Mouse (Mus musculus) MEL (cell line): Measurements from ENCODE around the gene Nelfe. TPM values are rescaled to one million over a fixed set of nuclear protein-coding genes. Genes with fewer than 3 reads are reported as not detected.

Source experiments
- DNase-seq: peaks from one replicate; pipeline ENCODE4 v3.0.0; 2011; ENCODE audit warnings: low read depth, low spot score
- H3K27ac ChIP-seq: 2 replicates; pipeline ENCODE4 v1.5.1; 2012; ENCODE audit warnings: low read depth, mild to moderate bottlenecking, control low read depth, low read length, moderate library complexity; ENCODE audit not compliant: control insufficient read depth
- H3K27me3 ChIP-seq, 2 experiments: fragments of 150-350 bp in 1 of 2; sonication (generic) in 1 of 2; 2 replicates each; pipeline ENCODE4 v1.6.1; 2012; ENCODE audit warnings: low read length in 2 of 2, mild to moderate bottlenecking in 2 of 2, improper control_type of control experiment in 1 of 2, moderate library complexity in 1 of 2; ENCODE audit not compliant: insufficient read depth in 2 of 2, control insufficient read depth in 1 of 2
- H3K36me3 ChIP-seq, 2 experiments: 2 replicates each; pipeline ENCODE4 v1.6.1; 2012 to 2014; ENCODE audit warnings: low read length in 2 of 2, improper control_type of control experiment in 1 of 2, inconsistent platforms in 1 of 2, mild to moderate bottlenecking in 1 of 2; ENCODE audit not compliant: insufficient read depth in 2 of 2, control insufficient read depth in 1 of 2
- H3K4me1 ChIP-seq, 2 experiments: fragments of 150-350 bp in 1 of 2; sonication (generic) in 1 of 2; 2 replicates each; pipeline ENCODE4 v1.6.1; 2012; ENCODE audit warnings: low read length in 2 of 2, improper control_type of control experiment in 1 of 2, mild to moderate bottlenecking in 1 of 2; ENCODE audit not compliant: insufficient read depth in 2 of 2, control insufficient read depth in 1 of 2
- H3K4me3 ChIP-seq, 2 experiments: fragments of 150-350 bp in 1 of 2; sonication (generic) in 1 of 2; 2 replicates each; pipeline ENCODE4 v1.5.1; 2012; ENCODE audit warnings: low read depth in 2 of 2, low read length in 2 of 2, mild to moderate bottlenecking in 2 of 2, moderate library complexity in 2 of 2, control low read depth in 1 of 2, improper control_type of control experiment in 1 of 2; ENCODE audit not compliant: control insufficient read depth in 1 of 2, insufficient read depth in 1 of 2
- H3K79me2 ChIP-seq: 2 replicates; pipeline ENCODE4 v1.6.1; 2012; ENCODE audit warnings: mild to moderate bottlenecking, low read length, moderate library complexity; ENCODE audit not compliant: control insufficient read depth, poor library complexity, insufficient read depth
- H3K9ac ChIP-seq: 2 replicates; pipeline ENCODE4 v1.6.1; 2012; ENCODE audit warnings: low read depth, mild to moderate bottlenecking, control low read depth, low read length, moderate library complexity; ENCODE audit not compliant: control insufficient read depth, poor library complexity, severe bottlenecking
- H3K9me3 ChIP-seq: fragments of 150-350 bp; sonication (generic); replicated peaks from 2 replicates; pipeline ENCODE4 v1.6.1; 2012; ENCODE audit warnings: mild to moderate bottlenecking, low read length, improper control_type of control experiment, moderate library complexity; ENCODE audit not compliant: insufficient read depth
- BHLHE40 ChIP-seq: IDR thresholded peaks from 2 replicates; pipeline ENCODE4 v1.6.1; 2012; ENCODE audit warnings: low read depth, mild to moderate bottlenecking, inconsistent platforms, low read length, improper control_type of control experiment, borderline replicate concordance
- CHD1 ChIP-seq: IDR thresholded peaks from 2 replicates; pipeline ENCODE4 v1.6.1; 2012; ENCODE audit warnings: low read depth, mild to moderate bottlenecking, inconsistent platforms, low read length, improper control_type of control experiment
- CHD2 ChIP-seq: IDR thresholded peaks from 2 replicates; pipeline ENCODE4 v1.6.1; 2011; ENCODE audit warnings: low read length, improper control_type of control experiment
- E2F4 ChIP-seq: IDR thresholded peaks from 2 replicates; pipeline ENCODE4 v1.6.1; 2011; ENCODE audit warnings: low read depth, low read length, improper control_type of control experiment, borderline replicate concordance
- ELF1 ChIP-seq: IDR thresholded peaks from 2 replicates; pipeline ENCODE4 v1.6.1; 2014; ENCODE audit warnings: low read depth, mild to moderate bottlenecking, inconsistent platforms, low read length, improper control_type of control experiment, moderate library complexity
- ETS1 ChIP-seq: IDR thresholded peaks from 2 replicates; pipeline ENCODE4 v1.6.1; 2012; ENCODE audit warnings: low read depth, mild to moderate bottlenecking, inconsistent platforms, low read length, improper control_type of control experiment, moderate library complexity
- GABPA ChIP-seq: IDR thresholded peaks from 2 replicates; pipeline ENCODE4 v1.6.1; 2012; ENCODE audit warnings: low read depth, mild to moderate bottlenecking, inconsistent platforms, low read length, improper control_type of control experiment, moderate library complexity
- JUND ChIP-seq: IDR thresholded peaks from 2 replicates; pipeline ENCODE4 v1.6.1; 2011; ENCODE audit warnings: low read depth, mild to moderate bottlenecking, improper control_type of control experiment, low read length
- MAX ChIP-seq: IDR thresholded peaks from 2 replicates; pipeline ENCODE4 v1.6.1; 2011; ENCODE audit warnings: low read length, improper control_type of control experiment
- MAZ ChIP-seq: IDR thresholded peaks from 2 replicates; pipeline ENCODE4 v1.6.1; 2012; ENCODE audit warnings: low read depth, mild to moderate bottlenecking, inconsistent platforms, low read length, improper control_type of control experiment
- MXI1 ChIP-seq: IDR thresholded peaks from 2 replicates; pipeline ENCODE4 v1.6.1; 2011; ENCODE audit warnings: mild to moderate bottlenecking, low read depth, low read length, improper control_type of control experiment
- MYC ChIP-seq: IDR thresholded peaks from 2 replicates; pipeline ENCODE4 v1.6.1; 2011; ENCODE audit warnings: low read depth, mild to moderate bottlenecking, low read length, improper control_type of control experiment, moderate library complexity
- POLR2A ChIP-seq, 2 experiments: IDR thresholded peaks; 2 replicates each; pipeline ENCODE4 v1.6.1; 2011 to 2012; ENCODE audit warnings: low read length in 2 of 2, mild to moderate bottlenecking in 2 of 2, control low read depth in 1 of 2, improper control_type of control experiment in 1 of 2, low read depth in 1 of 2, moderate library complexity in 1 of 2; ENCODE audit not compliant: control insufficient read depth in 1 of 2, insufficient read depth in 1 of 2, poor library complexity in 1 of 2
- POLR2AphosphoS2 ChIP-seq: IDR thresholded peaks from 2 replicates; pipeline ENCODE4 v1.6.1; 2011; ENCODE audit warnings: low read length, improper control_type of control experiment
- RCOR1 ChIP-seq: IDR thresholded peaks from 2 replicates; pipeline ENCODE4 v1.6.1; 2012; ENCODE audit warnings: low read depth, mild to moderate bottlenecking, inconsistent platforms, low read length, improper control_type of control experiment
- SIN3A ChIP-seq: IDR thresholded peaks from 2 replicates; pipeline ENCODE4 v1.6.1; 2012; ENCODE audit warnings: low read length, improper control_type of control experiment, inconsistent platforms
- SMC3 ChIP-seq: IDR thresholded peaks from 2 replicates; pipeline ENCODE4 v1.6.1; 2011; ENCODE audit warnings: low read depth, low read length, improper control_type of control experiment
- TAL1 ChIP-seq: IDR thresholded peaks from 2 replicates; pipeline ENCODE4 v1.6.1; 2012; ENCODE audit warnings: mild to moderate bottlenecking, inconsistent platforms, low read length, moderate library complexity, mixed read lengths
- TBP ChIP-seq: IDR thresholded peaks from 2 replicates; pipeline ENCODE4 v1.8.0; 2011; ENCODE audit warnings: low read depth, low read length, improper control_type of control experiment
- TCF12 ChIP-seq: IDR thresholded peaks from 2 replicates; pipeline ENCODE4 v1.6.1; 2014; ENCODE audit warnings: low read depth, mild to moderate bottlenecking, inconsistent platforms, low read length, improper control_type of control experiment, moderate library complexity
- USF1 ChIP-seq: IDR thresholded peaks from 2 replicates; pipeline ENCODE4 v1.6.1; 2014; ENCODE audit warnings: low read depth, mild to moderate bottlenecking, inconsistent platforms, low read length, improper control_type of control experiment, moderate library complexity
- USF2 ChIP-seq, 2 experiments: IDR thresholded peaks; 2 replicates each; pipeline ENCODE4 v1.6.1; 2011 to 2012; ENCODE audit warnings: improper control_type of control experiment in 2 of 2, low read length in 2 of 2, borderline replicate concordance in 1 of 2, inconsistent platforms in 1 of 2, low read depth in 1 of 2, mild to moderate bottlenecking in 1 of 2; ENCODE audit not compliant: insufficient read depth in 1 of 2
- ZMIZ1 ChIP-seq: IDR thresholded peaks from 2 replicates; pipeline ENCODE4 v1.6.1; 2012; ENCODE audit warnings: low read depth, mild to moderate bottlenecking, inconsistent platforms, low read length, improper control_type of control experiment, moderate library complexity
- polyA plus RNA-seq, 2 experiments: library from polyadenylated mRNA; stranded (reverse) in 1 of 2; unstranded in 1 of 2; fragments of >175 nt in 1 of 2; fragments of >200 nt in 1 of 2; gene quantifications; 2 replicates each; pipeline versions ENCODE4 v1.2.1 to v1.2.4; 2012; ENCODE audit warnings: low replicate concordance in 2 of 2, low read depth in 1 of 2; ENCODE audit not compliant: insufficient read length in 2 of 2, insufficient read depth in 1 of 2, missing spikeins in 1 of 2
- total RNA-seq: library from RNA; depleted of rRNA; stranded (reverse); fragments of 300-350 nt; gene quantifications from 2 replicates; pipeline ENCODE4 v1.2.3, GENCODE M21; 2012

Gene Nelfe
- total and polyA plus RNA-seq, 3 experiments = 67.6 to 192 TPM; not detected in 1

GRCm38 (mm10) chr17:34861704-34862415 lies 11.7 kb downstream of the Nelfe start:
- Histone ChIP-seq H3K36me3 (no peaks in the 10 kb centered on the region), H3K9ac (no peak overlapping the region), H3K27ac (no peak overlapping the region), H3K9me3 (no peaks in the 10 kb centered on the region), H3K27me3 (peaks cover 0 to 1% of the 10 kb centered on the region in 2 experiments; a peak in 1 of 4 replicates), H3K79me2 (no peaks in the 10 kb centered on the region), H3K4me3 (no peak overlapping the region), H3K4me1 (no peaks in the 10 kb centered on the region)
- TF ChIP-seq POLR2AphosphoS2 (peak; percentile 44; the same call in 1 of the 2 replicates), CHD1 (no peak), ZMIZ1 (no peak)
- no peak for DNase-seq

DNA sequence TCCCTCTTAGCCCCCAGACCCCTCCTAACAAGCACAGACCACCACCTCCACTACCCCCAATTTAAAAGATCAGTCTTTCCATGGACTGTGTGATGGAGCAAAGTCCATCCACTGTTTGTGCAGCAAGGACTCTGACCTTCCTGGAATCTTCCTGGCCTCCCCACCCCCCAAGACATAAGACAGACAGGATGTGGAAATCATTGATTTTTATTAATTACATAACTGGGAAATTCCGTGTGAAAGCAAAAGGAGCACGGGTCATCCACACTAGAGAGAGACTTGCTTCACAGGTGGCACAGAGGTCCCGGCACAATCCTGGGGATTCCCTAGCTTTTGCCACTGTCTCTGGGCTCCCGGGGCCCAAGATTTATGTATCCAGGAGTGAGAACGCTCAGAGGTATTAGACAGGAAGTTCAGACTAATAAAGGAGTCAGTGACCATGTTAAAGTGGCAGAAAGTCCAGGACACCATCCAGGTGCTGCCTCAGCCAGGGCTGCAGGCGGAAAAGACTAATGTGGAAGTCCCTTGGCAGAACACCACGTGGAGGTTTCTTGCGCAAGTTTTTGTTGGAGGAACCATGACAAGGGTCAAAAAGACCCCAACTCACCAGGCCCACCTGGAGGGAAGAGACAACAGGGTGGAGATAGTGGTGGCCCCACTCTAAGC lies 12.4 kb downstream of the Nelfe start, which contains the start of gene Cfb:
Cfb (minus strand) TSS at position 103 of the 666 bp plus-strand sequence.
- no peaks in the 10 kb centered on the region for H3K4me1 ChIP-seq
- no peak for DNase-seq
- no peak within 1 kb of the TSS for H3K9ac ChIP-seq
- H3K27me3 ChIP-seq = peaks cover 0 to 1% of the 10 kb centered on the region in 2 experiments; a peak in 1 of 4 replicates
- no peak within 1 kb of the TSS for H3K4me3 ChIP-seq
- no peaks in the 10 kb centered on the region for H3K79me2 ChIP-seq
- H3K36me3 ChIP-seq = no peaks in the 10 kb centered on the region
- H3K27ac ChIP-seq = no peak within 1 kb of the TSS
- H3K9me3 ChIP-seq = no peaks in the 10 kb centered on the region
- no peak for TF ChIP-seq JUND
- no peak for TF ChIP-seq POLR2A (IDR thresholded peaks at IDR 0.05; ENCODE audit: control insufficient read depth in 1 of 2, insufficient read depth in 1 of 2, low read depth in 1 of 2, low read length in 2 of 2, poor library complexity in 1 of 2)
- TF ChIP-seq USF2 (IDR thresholded peaks at IDR 0.05; ENCODE audit: borderline replicate concordance in 1 of 2, insufficient read depth in 1 of 2, low read depth in 1 of 2, low read length in 2 of 2) = no peak
- TF ChIP-seq MYC = no peak

GRCm38 (mm10) chr17:34865981-34866380 lies 15.8 kb downstream of the Nelfe start:
- Histone ChIP-seq H3K27me3 (peaks cover 0 to 6% of the 10 kb centered on the region in 2 experiments; a peak in 2 of 4 replicates), H3K36me3 (no peaks in the 10 kb centered on the region), H3K4me1 (no peaks in the 10 kb centered on the region), H3K79me2 (no peaks in the 10 kb centered on the region), H3K9me3 (no peaks in the 10 kb centered on the region), H3K9ac (no peak overlapping the region), H3K27ac (no peak overlapping the region), H3K4me3 (no peak overlapping the region)
- TF ChIP-seq ETS1 (no peak), TAL1 (no peak), TCF12 (no peak), USF1 (no peak), ZMIZ1 (no peak), TBP (no peak), BHLHE40 (no peak), MAX (no peak), ELF1 (no peak), USF2 (IDR thresholded peaks at IDR 0.05; ENCODE audit: borderline replicate concordance in 1 of 2, insufficient read depth in 1 of 2, low read depth in 1 of 2, low read length in 2 of 2) (no peak), RCOR1 (no peak), MAZ (no peak), CHD2 (no peak), GABPA (no peak), CHD1 (no peak), SIN3A (no peak), E2F4 (no peak), MXI1 (no peak), SMC3 (no peak)
- no peak for DNase-seq
